ENCODE assay signal across 8 mouse cellular contexts in genomic region chr5:35530442-35530841, GRCm38 (mm10). TPM values are rescaled to one million over a fixed set of nuclear protein-coding genes. Genes with fewer than 3 reads are reported as not detected.
DNase-seq lines count a peak whose midpoint lies in the region; ATAC-seq and TF ChIP-seq lines count a peak whose summit lies in the region.

No protein-coding gene starts in this region.

- peaks cover 29% of the 10 kb centered on the region for H3K27me3 ChIP-seq in liver, embryonic 12.5 days (replicated peaks)
- no peaks in the 10 kb centered on the region for H3K27me3 ChIP-seq in forebrain, embryonic 14.5 days (replicated peaks; ENCODE audit: control insufficient read depth, insufficient read depth, low read length)
- H3K27me3 ChIP-seq in liver, embryonic 13.5 days: peaks cover 18% of the 10 kb centered on the region
- H3K27me3 ChIP-seq in splenic B cell, adult 2 months (ENCODE audit: control insufficient read depth, insufficient read depth, low read length, poor library complexity, severe bottlenecking): no peaks in the 10 kb centered on the region

- no peak; the same call in 1 of the 2 replicates for ATAC-seq in liver, embryonic 12.5 days
- ATAC-seq in forebrain, embryonic 14.5 days: 0 out of 2 replicates have a peak, but pooled peaks have one; percentile 44
- ATAC-seq in liver, embryonic 13.5 days (ENCODE audit: low read depth): no peak

- DNase-seq in adrenal gland, postnatal 10 days: peak; percentile 56
- DNase-seq in adrenal gland, adult 8-10 months: no peak
- DNase-seq in liver: peak; percentile 57
- peak; percentile 78 for DNase-seq in forebrain, embryonic 14.5 days (ENCODE audit: low spot score)
- peak; percentile 26 for DNase-seq in liver, embryonic 13.5 days
- peak; percentile 53 for DNase-seq in splenic B cell, adult 2 months (ENCODE audit: low read depth, low spot score)

- no peak overlapping the region for H3K27ac ChIP-seq in liver, embryonic 12.5 days
- H3K27ac ChIP-seq in bone marrow, adult 2 months (ENCODE audit: control insufficient read depth, insufficient read depth, low read depth, low read length, poor library complexity): no peak overlapping the region
- no peak overlapping the region for H3K27ac ChIP-seq in forebrain, embryonic 14.5 days (ENCODE audit: low read depth, low read length)
- no peak overlapping the region for H3K27ac ChIP-seq in liver, embryonic 13.5 days

- peak; percentile 58; the same call in 1 of the 2 replicates for TF ChIP-seq CTCF in bone marrow, adult 2 months (IDR thresholded peaks at IDR 0.05; ENCODE audit: control insufficient read depth, insufficient read depth, low read length)

- H3K9me3 ChIP-seq in liver, embryonic 12.5 days (replicated peaks): no peaks in the 10 kb centered on the region
- no peaks in the 10 kb centered on the region for H3K9me3 ChIP-seq in forebrain, embryonic 14.5 days (replicated peaks; ENCODE audit: control insufficient read depth, low read length)
- no peaks in the 10 kb centered on the region for H3K9me3 ChIP-seq in liver, embryonic 13.5 days (replicated peaks)

- no peak overlapping the region for H3K4me3 ChIP-seq in liver, embryonic 12.5 days
- H3K4me3 ChIP-seq in bone marrow, adult 2 months (replicated peaks; ENCODE audit: control insufficient read depth, low read depth, low read length): no peak overlapping the region
- no peak overlapping the region for H3K4me3 ChIP-seq in forebrain, embryonic 14.5 days (ENCODE audit: low read depth, low read length)
- no peak overlapping the region for H3K4me3 ChIP-seq in liver, embryonic 13.5 days (replicated peaks)

- H3K4me2 ChIP-seq in liver, embryonic 12.5 days: no peak overlapping the region
- H3K4me2 ChIP-seq in forebrain, embryonic 14.5 days (ENCODE audit: low read length): no peak overlapping the region
- no peak overlapping the region for H3K4me2 ChIP-seq in liver, embryonic 13.5 days

- no peaks in the 10 kb centered on the region for H3K36me3 ChIP-seq in liver, embryonic 12.5 days
- no peaks in the 10 kb centered on the region for H3K36me3 ChIP-seq in forebrain, embryonic 14.5 days (ENCODE audit: control insufficient read depth, insufficient read depth, low read length)
- H3K36me3 ChIP-seq in liver, embryonic 13.5 days: no peaks in the 10 kb centered on the region
- H3K36me3 ChIP-seq in splenic B cell, adult 2 months (ENCODE audit: control insufficient read depth, insufficient read depth, low read length, poor library complexity, severe bottlenecking): no peaks in the 10 kb centered on the region

- no peak overlapping the region for H3K9ac ChIP-seq in liver, embryonic 12.5 days
- H3K9ac ChIP-seq in forebrain, embryonic 14.5 days (ENCODE audit: low read length): no peak overlapping the region
- no peak overlapping the region for H3K9ac ChIP-seq in liver, embryonic 13.5 days

- 8% methylated on average over 4 of the region's 4 CpGs for WGBS in liver, embryonic 12.5 days (ENCODE audit: insufficient replicate concordance)
- WGBS in bone marrow, adult 2 months: 17% methylated on average over 4 of the region's 4 CpGs
- whole genome bisulfite sequencing in forebrain, embryonic 14.5 days: 17% methylated on average over 4 of the region's 4 CpGs
- 9% methylated on average over 4 of the region's 4 CpGs for WGBS in liver, embryonic 13.5 days (ENCODE audit: insufficient replicate concordance)

- no peak for TF ChIP-seq POLR2A in bone marrow, adult 2 months (IDR thresholded peaks at IDR 0.05; ENCODE audit: borderline replicate concordance, control insufficient read depth, low read depth, low read length)

- H3K4me1 ChIP-seq in liver, embryonic 12.5 days: no peaks in the 10 kb centered on the region
- H3K4me1 ChIP-seq in bone marrow, adult 2 months (ENCODE audit: control insufficient read depth, insufficient read depth, low read length): no peaks in the 10 kb centered on the region
- H3K4me1 ChIP-seq in forebrain, embryonic 14.5 days (ENCODE audit: control insufficient read depth, insufficient read depth, low read length): peaks cover 6% of the 10 kb centered on the region
- no peaks in the 10 kb centered on the region for H3K4me1 ChIP-seq in liver, embryonic 13.5 days (replicated peaks)

RNA-seq across cellular contexts. Expression of gene Cpz, which starts 4.9 kb away (rescaled TPM):
- total RNA-seq in adrenal gland, postnatal 10 days (2021): 1 to 10 TPM; 7.8 to 8.3 TPM
- 1 to 10 TPM in 1 of 4 experiments, under 1 TPM in 2, not detected in 1; 0.67 to 2.2 (median 0.91) TPM for total RNA-seq in adrenal gland, adult 8-10 months (2022)
- 1.8 and 1.9 TPM in 2 replicates for polyA plus RNA-seq in liver, embryonic 12.5 days (2016; fragmentation: Nextera tagmentation; extraction: Ambion mirVana)
- polyA plus RNA-seq in bone marrow, adult 2 months (2011; ENCODE audit: insufficient read depth, insufficient read length, low replicate concordance, missing spikeins): not detected in 2 replicates
- 0.88 and 1.4 TPM in 2 replicates for polyA plus RNA-seq in forebrain, embryonic 14.5 days (2014; fragmentation: Nextera tagmentation; extraction: Ambion mirVana)
- 1.2 and 1.4 TPM in 2 replicates for polyA plus RNA-seq in liver, embryonic 13.5 days (2015; fragmentation: Nextera tagmentation; extraction: Ambion mirVana)

RNA-seq across cellular contexts. Expression of gene Trmt44, which starts 44.4 kb away (rescaled TPM):
- 1 to 10 TPM; 5.6 to 7.9 TPM for total RNA-seq in adrenal gland, postnatal 10 days (2021)
- total RNA-seq in adrenal gland, adult 8-10 months (2022): 10 to 100 TPM in 1 of 4 experiments, 1 to 10 TPM in 3; 6.1 to 11.2 (median 7.7) TPM
- 5.0 and 5.3 TPM in 2 replicates for polyA plus RNA-seq in liver, embryonic 12.5 days (2016; fragmentation: Nextera tagmentation; extraction: Ambion mirVana)
- 2.4 and 3.0 TPM in 2 replicates for polyA plus RNA-seq in bone marrow, adult 2 months (2011; ENCODE audit: insufficient read depth, insufficient read length, low replicate concordance, missing spikeins)
- 6.1 and 8.3 TPM in 2 replicates for polyA plus RNA-seq in forebrain, embryonic 14.5 days (2014; fragmentation: Nextera tagmentation; extraction: Ambion mirVana)
- polyA plus RNA-seq in liver, embryonic 13.5 days (2015; fragmentation: Nextera tagmentation; extraction: Ambion mirVana): 3.1 and 3.4 TPM in 2 replicates

RNA-seq across cellular contexts. Expression of gene Acox3, which starts 52.4 kb away (rescaled TPM):
- 10 to 100 TPM; 30.5 to 41.1 TPM for total RNA-seq in adrenal gland, postnatal 10 days (2021)
- total RNA-seq in adrenal gland, adult 8-10 months (2022): 10 to 100 TPM; 56.2 to 98.7 (median 78.5) TPM
- 4.1 and 4.4 TPM in 2 replicates for polyA plus RNA-seq in liver, embryonic 12.5 days (2016; fragmentation: Nextera tagmentation; extraction: Ambion mirVana)
- 16.7 and 35.8 TPM in 2 replicates for polyA plus RNA-seq in bone marrow, adult 2 months (2011; ENCODE audit: insufficient read depth, insufficient read length, low replicate concordance, missing spikeins)
- polyA plus RNA-seq in forebrain, embryonic 14.5 days (2014; fragmentation: Nextera tagmentation; extraction: Ambion mirVana): 14.5 and 15.2 TPM in 2 replicates
- polyA plus RNA-seq in liver, embryonic 13.5 days (2015; fragmentation: Nextera tagmentation; extraction: Ambion mirVana): 2.2 and 2.7 TPM in 2 replicates
